Mouse (Mus musculus) liver, embryonic 13.5 days (tissue): Measurements from ENCODE around the gene Skiv2l. TPM values are rescaled to one million over a fixed set of nuclear protein-coding genes. Genes with fewer than 3 reads are reported as not detected.

Source experiments
- ATAC-seq: fragments of 200-750 bp; cut with Nextera tagmentation; 2 replicates; pipeline ENCODE4 v1.8.0; 2017; ENCODE audit warnings: low read depth, mild to moderate bottlenecking, moderate number of reproducible peaks, moderate library complexity
- DNase-seq: peaks from one replicate; pipeline ENCODE4 v3.0.0; 2022
- H3K27ac ChIP-seq: fragments of 300-500 bp; sonication (generic); 2 replicates; pipeline ENCODE4 v1.5.1; 2015; ENCODE audit warnings: moderate library complexity, mild to moderate bottlenecking, inconsistent platforms
- H3K27me3 ChIP-seq: fragments of 300-500 bp; sonication (generic); 2 replicates; pipeline ENCODE4 v1.6.1; 2015; ENCODE audit warnings: mild to moderate bottlenecking, inconsistent platforms
- H3K36me3 ChIP-seq: fragments of 300-500 bp; sonication (generic); 2 replicates; pipeline ENCODE4 v1.6.1; 2015; ENCODE audit warnings: mild to moderate bottlenecking, inconsistent platforms
- H3K4me1 ChIP-seq: fragments of 300-500 bp; sonication (generic); replicated peaks from 2 replicates; pipeline ENCODE4 v1.6.1; 2015; ENCODE audit warnings: inconsistent platforms
- H3K4me2 ChIP-seq: fragments of 300-500 bp; sonication (generic); 2 replicates; pipeline ENCODE4 v1.6.1; 2015; ENCODE audit warnings: inconsistent platforms, mild to moderate bottlenecking, moderate library complexity
- H3K4me3 ChIP-seq: fragments of 300-500 bp; sonication (generic); replicated peaks from 2 replicates; pipeline ENCODE4 v1.5.1; 2015; ENCODE audit warnings: mild to moderate bottlenecking, inconsistent platforms
- H3K9ac ChIP-seq: fragments of 300-500 bp; sonication (generic); 2 replicates; pipeline ENCODE4 v1.6.1; 2015; ENCODE audit warnings: mild to moderate bottlenecking, inconsistent platforms
- H3K9me3 ChIP-seq: fragments of 300-500 bp; sonication (generic); replicated peaks from 2 replicates; pipeline ENCODE4 v1.6.1; 2016; ENCODE audit warnings: inconsistent platforms
- WGBS: fragments of 180-500 bp; shearing (Covaris S2); methylation state at CpG from one replicate; pipeline ENCODE4 v1.1.7; 2015; ENCODE audit not compliant: insufficient replicate concordance; 5-methylcytosine and 5-hydroxymethylcytosine counted together
- polyA plus RNA-seq: library from polyadenylated mRNA; unstranded; fragments of >200 nt; fragmentation: Nextera tagmentation; extraction: Ambion mirVana; gene quantifications from 2 replicates; pipeline ENCODE4 v1.2.1, GENCODE M21; 2015

Gene Skiv2l
- polyA plus RNA-seq, 1 experiment from 2014 or later, result 24.0 TPM

- peak overlapping the region; percentile 98 for H3K4me2 ChIP-seq
- peak overlapping the region; percentile 86 for H3K9ac ChIP-seq
- H3K27ac ChIP-seq, result peak overlapping the region; percentile 81
- H3K27me3 ChIP-seq, result no peaks in the 10 kb centered on the region
- no peaks in the 10 kb centered on the region for H3K9me3 ChIP-seq
- peak overlapping the region; percentile 74 for H3K4me3 ChIP-seq
- peaks cover 10% of the 10 kb centered on the region for H3K36me3 ChIP-seq
- whole genome bisulfite sequencing, result 76% methylated on average over 12 of the region's 12 CpGs
- no peak for DNase-seq
- peaks cover 56% of the 10 kb centered on the region for H3K4me1 ChIP-seq
- ATAC-seq, result no peak
These were observed 43.2 kb upstream of the Skiv2l start for GRCm38 (mm10) chr17:34893072-34893824.

GRCm38 (mm10) chr17:34891377-34891776, 41.4 kb upstream of the Skiv2l start:
- 90% methylated on average over 2 of the region's 2 CpGs for WGBS
- H3K4me1 ChIP-seq, result peaks cover 37% of the 10 kb centered on the region
- ATAC-seq (no peak), DNase-seq (no peak)
- no peak overlapping the region for H3K4me3 ChIP-seq
- no peaks in the 10 kb centered on the region for H3K9me3 ChIP-seq
- H3K36me3 ChIP-seq, result peaks cover 8% of the 10 kb centered on the region
- H3K27ac ChIP-seq, result no peak overlapping the region
- H3K9ac ChIP-seq, result no peak overlapping the region
- no peak overlapping the region for H3K4me2 ChIP-seq
- H3K27me3 ChIP-seq, result no peaks in the 10 kb centered on the region

- Histone ChIP-seq H3K36me3 (no peaks in the 10 kb centered on the region), H3K4me1 (peaks cover 33% of the 10 kb centered on the region), H3K4me2 (no peak overlapping the region), H3K27me3 (no peaks in the 10 kb centered on the region), H3K9me3 (no peaks in the 10 kb centered on the region), H3K9ac (no peak overlapping the region), H3K27ac (no peak overlapping the region), H3K4me3 (no peak overlapping the region)
- 79% methylated on average over 12 of the region's 12 CpGs for WGBS
- no peak for DNase-seq
- ATAC-seq, result no peak
These were observed 40.2 kb upstream of the Skiv2l start for GRCm38 (mm10) chr17:34890074-34890743.

- 56% methylated on average over 5 of the region's 5 CpGs for WGBS
These were observed 37.9 kb upstream of the Skiv2l start for GRCm38 (mm10) chr17:34887942-34888341.

GRCm38 (mm10) chr17:34885615-34886014, 35.6 kb upstream of the Skiv2l start:
- ATAC-seq, result no peak
- Histone ChIP-seq H3K36me3 (no peaks in the 10 kb centered on the region), H3K27me3 (no peaks in the 10 kb centered on the region), H3K27ac (no peak overlapping the region), H3K9me3 (no peaks in the 10 kb centered on the region), H3K9ac (no peak overlapping the region), H3K4me2 (no peak overlapping the region), H3K4me1 (peaks cover 37% of the 10 kb centered on the region), H3K4me3 (no peak overlapping the region)
- 70% methylated on average over 3 of the region's 3 CpGs for WGBS
- DNase-seq, result no peak

More at GRCm38 (mm10) chr17:34887942-34888341, 37.9 kb upstream of the Skiv2l start:
- no peaks in the 10 kb centered on the region for H3K27me3 ChIP-seq
- no peak for ATAC-seq
- no peak overlapping the region for H3K4me2 ChIP-seq
- H3K9ac ChIP-seq, result no peak overlapping the region
- no peaks in the 10 kb centered on the region for H3K36me3 ChIP-seq
- H3K4me3 ChIP-seq, result no peak overlapping the region
- H3K4me1 ChIP-seq, result peaks cover 32% of the 10 kb centered on the region
- H3K9me3 ChIP-seq, result no peaks in the 10 kb centered on the region
- no peak overlapping the region for H3K27ac ChIP-seq
- DNase-seq, result no peak

GRCm38 (mm10) chr17:34884704-34885103, 34.7 kb upstream of the Skiv2l start:
- H3K4me3 ChIP-seq, result no peak overlapping the region
- peak; percentile 40; the same call in 1 of the 2 replicates for ATAC-seq
- 0 out of 2 replicates have a peak overlapping the region, but pooled peaks have one; percentile 2 for H3K4me2 ChIP-seq
- no peak for DNase-seq
- peaks cover 37% of the 10 kb centered on the region for H3K4me1 ChIP-seq
- no peaks in the 10 kb centered on the region for H3K9me3 ChIP-seq
- 30% methylated on average over 6 of the region's 6 CpGs for WGBS
- no peak overlapping the region for H3K9ac ChIP-seq
- H3K36me3 ChIP-seq, result no peaks in the 10 kb centered on the region
- H3K27me3 ChIP-seq, result no peaks in the 10 kb centered on the region
- no peak overlapping the region for H3K27ac ChIP-seq

- Histone ChIP-seq H3K9me3 (no peaks in the 10 kb centered on the region), H3K9ac (no peak overlapping the region), H3K36me3 (no peaks in the 10 kb centered on the region), H3K27me3 (no peaks in the 10 kb centered on the region), H3K27ac (no peak overlapping the region), H3K4me2 (no peak overlapping the region), H3K4me3 (no peak overlapping the region), H3K4me1 (peaks cover 37% of the 10 kb centered on the region)
- DNase-seq (no peak), ATAC-seq (no peak)
- 55% methylated on average over 3 of the region's 3 CpGs for WGBS
These were observed 33.3 kb upstream of the Skiv2l start for GRCm38 (mm10) chr17:34883332-34883731.

GRCm38 (mm10) chr17:34881683-34882310, 31.8 kb upstream of the Skiv2l start, which contains the start of gene Gm20547:
Gene Gm20547 (minus strand): TSS chr17:34882042.
- peaks cover 37% of the 10 kb centered on the region for H3K4me1 ChIP-seq
- DNase-seq (no peak), ATAC-seq (peak; percentile 55; the same call in 1 of the 2 replicates)
- no peaks in the 10 kb centered on the region for H3K27me3 ChIP-seq
- H3K36me3 ChIP-seq, result no peaks in the 10 kb centered on the region
- WGBS, result 24% methylated on average over 15 of the region's 15 CpGs
- peak within 1 kb of the TSS; percentile 59 for H3K4me2 ChIP-seq
- no peaks in the 10 kb centered on the region for H3K9me3 ChIP-seq
- peak within 1 kb of the TSS; percentile 29; the same call in 1 of the 2 replicates for H3K27ac ChIP-seq
- peak within 1 kb of the TSS; percentile 44 for H3K4me3 ChIP-seq
- peak within 1 kb of the TSS; percentile 36 for H3K9ac ChIP-seq

GRCm38 (mm10) chr17:34881166-34881565, 31.2 kb upstream of the Skiv2l start:
- DNase-seq (no peak), ATAC-seq (no peak)
- Histone ChIP-seq H3K4me2 (peak overlapping the region; percentile 59), H3K9me3 (no peaks in the 10 kb centered on the region), H3K4me1 (peaks cover 37% of the 10 kb centered on the region), H3K36me3 (no peaks in the 10 kb centered on the region), H3K4me3 (peak overlapping the region; percentile 44), H3K27ac (no peak overlapping the region), H3K9ac (no peak overlapping the region), H3K27me3 (no peaks in the 10 kb centered on the region)

GRCm38 (mm10) chr17:34879336-34879879, 29.4 kb upstream of the Skiv2l start, which contains the start of gene Zbtb12:
Gene Zbtb12 (plus strand): TSS chr17:34879483.
- Histone ChIP-seq H3K9me3 (no peaks in the 10 kb centered on the region), H3K4me1 (peaks cover 21% of the 10 kb centered on the region), H3K4me2 (no peak within 1 kb of the TSS), H3K4me3 (no peak within 1 kb of the TSS), H3K36me3 (no peaks in the 10 kb centered on the region), H3K27ac (no peak within 1 kb of the TSS), H3K9ac (no peak within 1 kb of the TSS), H3K27me3 (no peaks in the 10 kb centered on the region)
- 57% methylated on average over 11 of the region's 11 CpGs for WGBS
- ATAC-seq (no peak), DNase-seq (no peak)

GRCm38 (mm10) chr17:34874321-34874720, 24.3 kb upstream of the Skiv2l start:
- no peak overlapping the region for H3K9ac ChIP-seq
- no peak overlapping the region for H3K27ac ChIP-seq
- ATAC-seq (no peak), DNase-seq (no peak)
- no peak overlapping the region for H3K4me2 ChIP-seq
- H3K4me1 ChIP-seq, result no peaks in the 10 kb centered on the region; the same call in 1 of the 2 replicates
- H3K36me3 ChIP-seq, result no peaks in the 10 kb centered on the region
- WGBS, result 70% methylated on average over 6 of the region's 6 CpGs
- no peak overlapping the region for H3K4me3 ChIP-seq
- no peaks in the 10 kb centered on the region for H3K9me3 ChIP-seq
- no peaks in the 10 kb centered on the region; the same call in 1 of the 2 replicates for H3K27me3 ChIP-seq
